Mouse (Mus musculus): ENCODE results near the gene A2ml1. TPM values are rescaled to one million over a fixed set of nuclear protein-coding genes. Genes with fewer than 3 reads are reported as not detected.

Gene A2ml1
- polyA plus RNA-seq, 1 experiment from 2014 or later: 2.7 TPM

DNA sequence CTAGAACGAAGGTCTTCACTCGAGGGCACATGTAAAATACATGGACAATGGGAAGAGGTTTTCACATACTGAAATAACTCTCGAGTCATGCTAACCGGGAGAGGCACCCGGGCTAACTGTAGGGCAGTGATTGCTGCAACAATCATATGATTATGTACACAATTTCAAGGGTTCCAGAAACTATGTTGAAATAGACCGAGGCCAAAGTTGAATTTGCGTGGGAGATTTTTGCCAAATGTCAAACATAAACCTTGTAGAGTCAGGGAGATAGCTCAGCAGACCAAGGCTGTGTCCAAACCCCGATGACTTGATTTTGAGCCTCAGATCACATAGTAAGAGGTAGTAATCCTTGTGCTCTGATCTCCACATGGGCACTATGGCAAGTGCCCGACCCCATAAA lies 48.7 kb downstream of the A2ml1 start:
- no peak overlapping the region for H3K9ac ChIP-seq (ENCODE audit: low read length)
- no peaks in the 10 kb centered on the region for H3K27me3 ChIP-seq (ENCODE audit: control insufficient read depth, insufficient read depth, low read length)
- no peaks in the 10 kb centered on the region for H3K9me3 ChIP-seq (replicated peaks; ENCODE audit: control insufficient read depth, low read length)
- no peaks in the 10 kb centered on the region for H3K36me3 ChIP-seq (ENCODE audit: control insufficient read depth, insufficient read depth, low read length)
- no peak for ATAC-seq (ENCODE audit: insufficient read depth, low FRiP score)
- H3K27ac ChIP-seq (ENCODE audit: low read length): no peak overlapping the region
- 80% methylated on average over 9 of the region's 9 CpGs for WGBS
- H3K4me1 ChIP-seq (ENCODE audit: control insufficient read depth, insufficient read depth, low read length): 0 out of 2 replicates have a peak, but pooled peaks cover 4% of the 10 kb centered on the region
- H3K4me3 ChIP-seq (replicated peaks; ENCODE audit: low read length): no peak overlapping the region
- H3K4me2 ChIP-seq (ENCODE audit: low read depth, low read length): no peak overlapping the region

DNA sequence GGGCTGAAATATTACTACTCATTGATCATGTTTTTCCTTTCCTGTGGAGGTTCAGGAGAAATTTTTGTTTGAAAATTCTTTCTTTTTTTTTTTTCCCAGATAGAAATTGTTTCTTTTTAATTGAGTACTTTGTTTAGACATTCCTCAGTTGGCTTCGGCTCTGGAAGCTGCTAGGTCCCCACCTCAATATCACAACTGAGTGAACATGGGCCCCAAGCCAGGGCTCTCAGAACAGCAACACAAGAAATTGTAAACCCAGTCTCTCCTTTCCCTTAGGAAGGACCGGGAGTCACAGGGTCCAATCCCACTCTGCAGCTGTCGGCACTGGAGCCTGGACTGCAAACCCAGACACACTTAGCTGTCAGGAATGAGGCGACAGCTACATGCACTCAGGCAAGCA lies 52.9 kb downstream of the A2ml1 start:
- Histone ChIP-seq H3K27me3 (ENCODE audit: control insufficient read depth, insufficient read depth, low read length) (no peaks in the 10 kb centered on the region), H3K9ac (ENCODE audit: low read length) (no peak overlapping the region), H3K4me2 (ENCODE audit: low read depth, low read length) (no peak overlapping the region), H3K4me1 (ENCODE audit: control insufficient read depth, insufficient read depth, low read length) (0 out of 2 replicates have a peak, but pooled peaks cover 4% of the 10 kb centered on the region), H3K4me3 (replicated peaks; ENCODE audit: low read length) (no peak overlapping the region), H3K36me3 (ENCODE audit: control insufficient read depth, insufficient read depth, low read length) (no peaks in the 10 kb centered on the region), H3K27ac (ENCODE audit: low read length) (no peak overlapping the region), H3K9me3 (replicated peaks; ENCODE audit: control insufficient read depth, low read length) (0 out of 2 replicates have a peak, but pooled peaks cover 2% of the 10 kb centered on the region)
- 33% methylated on average over 4 of the region's 4 CpGs for WGBS
- ATAC-seq (ENCODE audit: insufficient read depth, low FRiP score): no peak

DNA sequence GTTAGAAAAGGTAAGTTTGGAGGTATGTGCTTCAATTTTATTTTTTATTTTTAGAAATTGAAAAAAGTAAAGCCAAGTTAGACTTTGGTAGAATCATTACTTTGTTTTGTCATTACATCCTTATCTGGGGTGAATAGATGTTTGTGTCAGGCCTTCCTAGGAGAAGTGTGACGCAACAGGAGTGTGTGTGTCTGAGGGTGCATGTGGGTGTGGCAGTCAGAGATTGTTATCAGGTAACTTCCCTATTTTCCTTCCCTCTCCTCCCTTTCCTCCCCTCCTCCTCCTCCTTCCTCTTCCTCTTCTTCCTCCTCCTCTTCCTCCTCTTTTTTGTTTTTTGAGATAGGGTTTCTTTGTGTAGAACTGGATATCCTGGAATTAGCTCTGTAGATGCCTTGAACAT lies 54.3 kb downstream of the A2ml1 start:
- ATAC-seq (ENCODE audit: insufficient read depth, low FRiP score): no peak

DNA sequence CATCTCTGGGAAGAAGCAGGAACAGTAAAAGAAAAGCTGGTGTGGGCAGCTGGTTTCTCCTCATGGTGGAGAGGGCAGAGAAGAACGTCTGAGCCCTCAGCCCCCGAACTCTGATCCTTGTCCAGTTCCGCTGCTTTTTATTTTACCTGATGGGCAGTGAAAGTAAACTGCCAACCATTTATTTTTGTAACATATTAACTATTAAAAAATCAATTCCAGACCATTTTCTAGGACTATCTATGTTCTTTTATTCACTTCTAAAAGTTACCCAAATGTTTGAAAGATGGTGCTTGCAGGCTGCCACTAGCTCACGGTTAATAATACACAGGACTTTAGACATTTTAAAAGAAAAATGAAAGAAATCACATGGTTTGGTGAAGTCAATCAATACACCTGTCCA lies 54.8 kb downstream of the A2ml1 start, which contains the start of gene Pzp:
Gene Pzp (minus strand): TSS at position 120 of the 400 bp plus-strand sequence.
- 0 out of 2 replicates have a peak, but pooled peaks cover 4% of the 10 kb centered on the region for H3K4me1 ChIP-seq (ENCODE audit: control insufficient read depth, insufficient read depth, low read length)
- H3K4me2 ChIP-seq (ENCODE audit: low read depth, low read length): no peak within 1 kb of the TSS
- no peak within 1 kb of the TSS for H3K4me3 ChIP-seq (replicated peaks; ENCODE audit: low read length)
- no peaks in the 10 kb centered on the region for H3K27me3 ChIP-seq (ENCODE audit: control insufficient read depth, insufficient read depth, low read length)
- no peaks in the 10 kb centered on the region for H3K36me3 ChIP-seq (ENCODE audit: control insufficient read depth, insufficient read depth, low read length)
- no peak within 1 kb of the TSS for H3K27ac ChIP-seq (ENCODE audit: low read length)
- WGBS: 68% methylated on average over 4 of the region's 4 CpGs
- H3K9ac ChIP-seq (ENCODE audit: low read length): no peak within 1 kb of the TSS
- 0 out of 2 replicates have a peak, but pooled peaks cover 2% of the 10 kb centered on the region for H3K9me3 ChIP-seq (replicated peaks; ENCODE audit: control insufficient read depth, low read length)
- no peak for ATAC-seq (ENCODE audit: insufficient read depth, low FRiP score)

More for the DNA sequence above, 54.3 kb downstream of the A2ml1 start:
- H3K27me3 ChIP-seq (ENCODE audit: control insufficient read depth, insufficient read depth, low read length): no peaks in the 10 kb centered on the region
- 56% methylated on average over 1 of the region's 1 CpGs for whole genome bisulfite sequencing
- no peaks in the 10 kb centered on the region for H3K36me3 ChIP-seq (ENCODE audit: control insufficient read depth, insufficient read depth, low read length)
- H3K4me1 ChIP-seq (ENCODE audit: control insufficient read depth, insufficient read depth, low read length): 0 out of 2 replicates have a peak, but pooled peaks cover 4% of the 10 kb centered on the region
- no peak overlapping the region for H3K4me3 ChIP-seq (replicated peaks; ENCODE audit: low read length)
- H3K9me3 ChIP-seq (replicated peaks; ENCODE audit: control insufficient read depth, low read length): 0 out of 2 replicates have a peak, but pooled peaks cover 2% of the 10 kb centered on the region
- no peak overlapping the region for H3K9ac ChIP-seq (ENCODE audit: low read length)
- H3K4me2 ChIP-seq (ENCODE audit: low read depth, low read length): no peak overlapping the region
- H3K27ac ChIP-seq (ENCODE audit: low read length): no peak overlapping the region

DNA sequence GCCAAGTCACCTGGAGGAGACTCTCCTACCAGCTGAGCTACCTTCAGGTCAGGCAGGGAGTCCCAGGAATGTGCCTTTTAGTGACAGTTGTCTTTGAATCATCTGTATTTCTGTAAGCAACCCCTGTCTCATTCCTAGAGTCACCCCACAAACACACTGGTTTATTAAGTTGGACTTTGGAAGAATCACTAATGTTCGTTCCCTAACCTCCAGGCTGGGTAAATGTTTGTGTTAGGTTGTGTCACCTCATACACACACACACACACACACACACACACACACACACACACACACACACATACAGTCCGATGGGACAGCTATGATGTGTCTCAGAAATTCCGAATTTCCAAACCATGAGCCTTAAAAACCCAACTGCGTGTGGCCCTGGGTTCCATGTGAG lies 55.6 kb downstream of the A2ml1 start:
- H3K36me3 ChIP-seq (ENCODE audit: control insufficient read depth, insufficient read depth, low read length): no peaks in the 10 kb centered on the region
- H3K4me3 ChIP-seq (replicated peaks; ENCODE audit: low read length): no peak overlapping the region
- H3K4me2 ChIP-seq (ENCODE audit: low read depth, low read length): no peak overlapping the region
- H3K27ac ChIP-seq (ENCODE audit: low read length): no peak overlapping the region
- no peaks in the 10 kb centered on the region for H3K27me3 ChIP-seq (ENCODE audit: control insufficient read depth, insufficient read depth, low read length)
- no peak for ATAC-seq (ENCODE audit: insufficient read depth, low FRiP score)
- 0 out of 2 replicates have a peak, but pooled peaks cover 2% of the 10 kb centered on the region for H3K9me3 ChIP-seq (replicated peaks; ENCODE audit: control insufficient read depth, low read length)
- H3K9ac ChIP-seq (ENCODE audit: low read length): no peak overlapping the region
- 84% methylated on average over 4 of the region's 4 CpGs for WGBS
- H3K4me1 ChIP-seq (ENCODE audit: control insufficient read depth, insufficient read depth, low read length): 0 out of 2 replicates have a peak, but pooled peaks cover 4% of the 10 kb centered on the region

DNA sequence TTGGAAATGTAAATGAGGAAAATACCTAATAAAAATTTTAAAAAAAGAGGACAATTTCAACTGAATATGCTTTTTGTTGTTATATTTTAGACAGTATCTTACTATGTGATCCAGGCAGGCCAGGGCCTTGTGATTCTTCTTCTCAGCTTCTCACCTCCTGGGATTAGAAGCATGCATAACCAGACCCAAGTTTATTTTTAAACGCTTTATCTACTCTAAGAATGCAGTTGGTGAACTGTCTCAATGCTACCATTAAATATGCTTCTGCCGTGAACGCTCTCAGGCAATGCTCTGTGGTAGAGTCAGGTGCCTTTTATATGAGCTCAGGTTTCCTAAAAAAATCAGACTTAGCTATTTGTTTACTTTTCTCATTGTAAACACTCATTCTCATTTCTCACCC lies 58.0 kb downstream of the A2ml1 start:
- ATAC-seq (ENCODE audit: insufficient read depth, low FRiP score): no peak
- Histone ChIP-seq H3K27ac (ENCODE audit: low read length) (no peak overlapping the region), H3K27me3 (ENCODE audit: control insufficient read depth, insufficient read depth, low read length) (no peaks in the 10 kb centered on the region), H3K9me3 (replicated peaks; ENCODE audit: control insufficient read depth, low read length) (0 out of 2 replicates have a peak, but pooled peaks cover 2% of the 10 kb centered on the region), H3K4me3 (replicated peaks; ENCODE audit: low read length) (no peak overlapping the region), H3K4me2 (ENCODE audit: low read depth, low read length) (no peak overlapping the region), H3K4me1 (ENCODE audit: control insufficient read depth, insufficient read depth, low read length) (0 out of 2 replicates have a peak, but pooled peaks cover 2% of the 10 kb centered on the region), H3K9ac (ENCODE audit: low read length) (no peak overlapping the region), H3K36me3 (ENCODE audit: control insufficient read depth, insufficient read depth, low read length) (no peaks in the 10 kb centered on the region)
- 82% methylated on average over 3 of the region's 3 CpGs for whole genome bisulfite sequencing

- no peak for ATAC-seq (ENCODE audit: insufficient read depth, low FRiP score)
- Histone ChIP-seq H3K9me3 (replicated peaks; ENCODE audit: control insufficient read depth, low read length) (no peaks in the 10 kb centered on the region), H3K27ac (ENCODE audit: low read length) (no peak overlapping the region), H3K4me1 (ENCODE audit: control insufficient read depth, insufficient read depth, low read length) (no peaks in the 10 kb centered on the region), H3K9ac (ENCODE audit: low read length) (no peak overlapping the region), H3K4me3 (replicated peaks; ENCODE audit: low read length) (no peak overlapping the region), H3K27me3 (ENCODE audit: control insufficient read depth, insufficient read depth, low read length) (no peaks in the 10 kb centered on the region), H3K4me2 (ENCODE audit: low read depth, low read length) (no peak overlapping the region), H3K36me3 (ENCODE audit: control insufficient read depth, insufficient read depth, low read length) (no peaks in the 10 kb centered on the region)
- WGBS: 86% methylated on average over 7 of the region's 7 CpGs
These were observed 62.2 kb downstream of the A2ml1 start for GRCm38 (mm10) chr6:128519159-128519558.

GRCm38 (mm10) chr6:128505676-128506236 lies 75.7 kb downstream of the A2ml1 start:
- Histone ChIP-seq H3K27ac (ENCODE audit: low read length) (no peak overlapping the region), H3K9me3 (replicated peaks; ENCODE audit: control insufficient read depth, low read length) (no peaks in the 10 kb centered on the region), H3K36me3 (ENCODE audit: control insufficient read depth, insufficient read depth, low read length) (no peaks in the 10 kb centered on the region), H3K4me2 (ENCODE audit: low read depth, low read length) (no peak overlapping the region), H3K9ac (ENCODE audit: low read length) (no peak overlapping the region), H3K4me1 (ENCODE audit: control insufficient read depth, insufficient read depth, low read length) (no peaks in the 10 kb centered on the region), H3K4me3 (replicated peaks; ENCODE audit: low read length) (no peak overlapping the region), H3K27me3 (ENCODE audit: control insufficient read depth, insufficient read depth, low read length) (no peaks in the 10 kb centered on the region)
- WGBS: 67% methylated on average over 2 of the region's 2 CpGs
- no peak for ATAC-seq (ENCODE audit: insufficient read depth, low FRiP score)

DNA sequence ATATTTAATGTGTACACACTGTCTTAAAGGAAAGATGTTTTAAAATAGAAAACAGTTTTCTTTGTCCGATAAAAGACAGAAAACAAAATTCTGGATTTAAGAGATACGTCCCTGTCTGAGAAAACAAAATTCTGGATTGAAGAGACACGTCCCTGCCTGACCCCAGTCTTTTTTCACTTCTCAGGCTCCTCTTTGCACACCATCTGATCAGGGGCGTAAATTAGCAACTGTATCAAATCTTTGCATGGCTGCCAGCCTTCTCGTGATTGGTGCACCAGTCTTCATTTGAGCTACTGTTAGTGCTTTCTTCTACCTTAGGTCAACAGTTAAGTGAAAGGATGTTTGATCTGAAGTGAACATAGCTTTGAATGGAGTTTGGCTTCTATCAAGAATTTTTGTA lies 76.7 kb downstream of the A2ml1 start:
- no peaks in the 10 kb centered on the region for H3K27me3 ChIP-seq (ENCODE audit: control insufficient read depth, insufficient read depth, low read length)
- 70% methylated on average over 5 of the region's 5 CpGs for WGBS
- no peak overlapping the region for H3K4me2 ChIP-seq (ENCODE audit: low read depth, low read length)
- no peaks in the 10 kb centered on the region for H3K4me1 ChIP-seq (ENCODE audit: control insufficient read depth, insufficient read depth, low read length)
- no peak overlapping the region for H3K4me3 ChIP-seq (replicated peaks; ENCODE audit: low read length)
- H3K9ac ChIP-seq (ENCODE audit: low read length): no peak overlapping the region
- no peaks in the 10 kb centered on the region for H3K36me3 ChIP-seq (ENCODE audit: control insufficient read depth, insufficient read depth, low read length)
- no peak overlapping the region for H3K27ac ChIP-seq (ENCODE audit: low read length)
- no peak for ATAC-seq (ENCODE audit: insufficient read depth, low FRiP score)
- H3K9me3 ChIP-seq (replicated peaks; ENCODE audit: control insufficient read depth, low read length): no peaks in the 10 kb centered on the region
